Mouse (Mus musculus): ENCODE data around the gene Nr6a1. TPM values are rescaled to one million over a fixed set of nuclear protein-coding genes. Genes with fewer than 3 reads are reported as not detected.

The Nr6a1 gene
- total RNA-seq, 1 experiment: 40.7 TPM

GRCm38 (mm10) chr2:38770772-38771477 lies 156.6 kb downstream of the Nr6a1 start:
- Histone ChIP-seq H3K36me3 (ENCODE audit: control insufficient read depth, insufficient read depth, low read length, poor library complexity, severe bottlenecking) (no peaks in the 10 kb centered on the region), H3K27ac (ENCODE audit: insufficient read depth, low read depth, low read length, poor library complexity, severe bottlenecking) (no peak overlapping the region), H3K9ac (ENCODE audit: insufficient read depth, low read depth, low read length, poor library complexity, severe bottlenecking) (no peak overlapping the region), H3K4me1 (ENCODE audit: control insufficient read depth in 2 of 2, insufficient read depth in 2 of 2, low read length in 2 of 2, poor library complexity in 1 of 2) (no peaks in the 10 kb centered on the region), H3K4me3 (ENCODE audit: insufficient read depth in 1 of 2, low read depth in 1 of 2, low read length in 2 of 2, poor library complexity in 1 of 2, severe bottlenecking in 1 of 2) (no peak overlapping the region), H3K9me3 (ENCODE audit: control insufficient read depth, insufficient read depth, low read depth, low read length) (no peaks in the 10 kb centered on the region)
- no peak for DNase-seq (ENCODE audit: low read depth, low spot score)
- TF ChIP-seq CHD2 (IDR thresholded peaks at IDR 0.05; ENCODE audit: low read depth, low read length) (no peak), HCFC1 (IDR thresholded peaks at IDR 0.05; ENCODE audit: borderline replicate concordance, insufficient read depth, low read length) (no peak), ZC3H11A (IDR thresholded peaks at IDR 0.05; ENCODE audit: borderline replicate concordance, low read depth, low read length) (no peak), MAFK (IDR thresholded peaks at IDR 0.05; ENCODE audit: insufficient read depth, low read depth, low read length) (no peak), ZNF384 (IDR thresholded peaks at IDR 0.05; ENCODE audit: low read depth, low read length) (no peak)
- in situ Hi-C loops (cut with MboI; ENCODE audit: low sequenced_read_pairs in 2 of 2, unreplicated experiment in 2 of 2): no loop called here

GRCm38 (mm10) chr2:38767177-38767931 lies 160.1 kb downstream of the Nr6a1 start:
- H3K9ac ChIP-seq (ENCODE audit: insufficient read depth, low read depth, low read length, poor library complexity, severe bottlenecking): no peak overlapping the region
- no peaks in the 10 kb centered on the region for H3K4me1 ChIP-seq (ENCODE audit: control insufficient read depth in 2 of 2, insufficient read depth in 2 of 2, low read length in 2 of 2, poor library complexity in 1 of 2)
- H3K36me3 ChIP-seq (ENCODE audit: control insufficient read depth, insufficient read depth, low read length, poor library complexity, severe bottlenecking): no peaks in the 10 kb centered on the region
- no peak overlapping the region for H3K4me3 ChIP-seq (ENCODE audit: insufficient read depth in 1 of 2, low read depth in 1 of 2, low read length in 2 of 2, poor library complexity in 1 of 2, severe bottlenecking in 1 of 2)
- DNase-seq (ENCODE audit: low read depth, low spot score): no peak
- no peak overlapping the region for H3K27ac ChIP-seq (ENCODE audit: insufficient read depth, low read depth, low read length, poor library complexity, severe bottlenecking)
- in situ Hi-C loops (cut with MboI; ENCODE audit: low sequenced_read_pairs in 2 of 2, unreplicated experiment in 2 of 2): no loop called here
- H3K9me3 ChIP-seq (ENCODE audit: control insufficient read depth, insufficient read depth, low read depth, low read length): no peaks in the 10 kb centered on the region
- no peak for TF ChIP-seq MAFK (IDR thresholded peaks at IDR 0.05; ENCODE audit: insufficient read depth, low read depth, low read length)
- no peak for TF ChIP-seq CHD2 (IDR thresholded peaks at IDR 0.05; ENCODE audit: low read depth, low read length)
- TF ChIP-seq HCFC1 (IDR thresholded peaks at IDR 0.05; ENCODE audit: borderline replicate concordance, insufficient read depth, low read length): no peak
- TF ChIP-seq ZC3H11A (IDR thresholded peaks at IDR 0.05; ENCODE audit: borderline replicate concordance, low read depth, low read length): no peak
- no peak for TF ChIP-seq ZNF384 (IDR thresholded peaks at IDR 0.05; ENCODE audit: low read depth, low read length)

- H3K9ac ChIP-seq (ENCODE audit: insufficient read depth, low read depth, low read length, poor library complexity, severe bottlenecking): no peak overlapping the region
- peaks cover 5% of the 10 kb centered on the region for H3K36me3 ChIP-seq (ENCODE audit: control insufficient read depth, insufficient read depth, low read length, poor library complexity, severe bottlenecking)
- peaks cover 1 to 4% of the 10 kb centered on the region in 2 experiments; a peak in 1 of 4 replicates for H3K4me1 ChIP-seq (ENCODE audit: control insufficient read depth in 2 of 2, insufficient read depth in 2 of 2, low read length in 2 of 2, poor library complexity in 1 of 2)
- H3K4me3 ChIP-seq (ENCODE audit: insufficient read depth in 1 of 2, low read depth in 1 of 2, low read length in 2 of 2, poor library complexity in 1 of 2, severe bottlenecking in 1 of 2): no peak overlapping the region
- no peak overlapping the region for H3K27ac ChIP-seq (ENCODE audit: insufficient read depth, low read depth, low read length, poor library complexity, severe bottlenecking)
- DNase-seq (ENCODE audit: low read depth, low spot score): no peak
- in situ Hi-C loops (cut with MboI; ENCODE audit: low sequenced_read_pairs in 2 of 2, unreplicated experiment in 2 of 2): no loop called here
- H3K9me3 ChIP-seq (ENCODE audit: control insufficient read depth, insufficient read depth, low read depth, low read length): no peaks in the 10 kb centered on the region
- TF ChIP-seq HCFC1 (IDR thresholded peaks at IDR 0.05; ENCODE audit: borderline replicate concordance, insufficient read depth, low read length): no peak
- TF ChIP-seq ZNF384 (IDR thresholded peaks at IDR 0.05; ENCODE audit: low read depth, low read length): no peak
- no peak for TF ChIP-seq CHD2 (IDR thresholded peaks at IDR 0.05; ENCODE audit: low read depth, low read length)
- no peak for TF ChIP-seq MAFK (IDR thresholded peaks at IDR 0.05; ENCODE audit: insufficient read depth, low read depth, low read length)
Measured at GRCm38 (mm10) chr2:38739847-38740246, 187.6 kb downstream of the Nr6a1 start.

GRCm38 (mm10) chr2:38739410-38739809 lies 188.1 kb downstream of the Nr6a1 start:
- H3K36me3 ChIP-seq (ENCODE audit: control insufficient read depth, insufficient read depth, low read length, poor library complexity, severe bottlenecking): peaks cover 5% of the 10 kb centered on the region
- H3K9me3 ChIP-seq (ENCODE audit: control insufficient read depth, insufficient read depth, low read depth, low read length): no peaks in the 10 kb centered on the region
- TF ChIP-seq ZC3H11A (IDR thresholded peaks at IDR 0.05; ENCODE audit: borderline replicate concordance, low read depth, low read length): peak; percentile 71; the same call in 1 of the 2 replicates
- no peak for TF ChIP-seq ZNF384 (IDR thresholded peaks at IDR 0.05; ENCODE audit: low read depth, low read length)
- in situ Hi-C loops (cut with MboI; ENCODE audit: low sequenced_read_pairs in 2 of 2, unreplicated experiment in 2 of 2): no loop called here
- no peak overlapping the region for H3K4me3 ChIP-seq (ENCODE audit: insufficient read depth in 1 of 2, low read depth in 1 of 2, low read length in 2 of 2, poor library complexity in 1 of 2, severe bottlenecking in 1 of 2)
- H3K27ac ChIP-seq (ENCODE audit: insufficient read depth, low read depth, low read length, poor library complexity, severe bottlenecking): no peak overlapping the region
- DNase-seq (ENCODE audit: low read depth, low spot score): peak; percentile 76
- no peak overlapping the region for H3K9ac ChIP-seq (ENCODE audit: insufficient read depth, low read depth, low read length, poor library complexity, severe bottlenecking)
- H3K4me1 ChIP-seq (ENCODE audit: control insufficient read depth in 2 of 2, insufficient read depth in 2 of 2, low read length in 2 of 2, poor library complexity in 1 of 2): peaks cover 1 to 4% of the 10 kb centered on the region in 2 experiments; a peak in 1 of 4 replicates

Measured in ES-E14 (cell line).